Mouse (Mus musculus) ES-Bruce4 (cell line): ENCODE measurements around the gene Id2. TPM values are rescaled to one million over a fixed set of nuclear protein-coding genes. Genes with fewer than 3 reads are reported as not detected.

Experiments used
- H3K27ac ChIP-seq: 2 replicates; pipeline ENCODE4 v1.5.1; 2012; ENCODE audit warnings: low read length, inconsistent platforms; ENCODE audit not compliant: insufficient read depth
- H3K27me3 ChIP-seq: 2 replicates; pipeline ENCODE4 v1.6.1; 2012; ENCODE audit warnings: mild to moderate bottlenecking, low read length, inconsistent platforms; ENCODE audit not compliant: control insufficient read depth, poor library complexity, insufficient read depth, severe bottlenecking
- H3K36me3 ChIP-seq: 2 replicates; pipeline ENCODE4 v1.6.1; 2012; ENCODE audit warnings: inconsistent platforms, mild to moderate bottlenecking, low read length, moderate library complexity; ENCODE audit not compliant: control insufficient read depth, poor library complexity, insufficient read depth, severe bottlenecking
- H3K4me1 ChIP-seq: one replicate; pipeline ENCODE4 v1.8.1; 2011; ENCODE audit warnings: low read length; ENCODE audit not compliant: control insufficient read depth, insufficient read depth
- H3K4me3 ChIP-seq: 2 replicates; pipeline ENCODE4 v1.5.1; 2011; ENCODE audit warnings: low read depth, mild to moderate bottlenecking, low read length
- H3K9ac ChIP-seq: 2 replicates; pipeline ENCODE4 v1.6.1; 2012; ENCODE audit warnings: low read depth, mild to moderate bottlenecking, inconsistent platforms; ENCODE audit not compliant: poor library complexity, severe bottlenecking
- H3K9me3 ChIP-seq: replicated peaks from 2 replicates; pipeline ENCODE4 v1.6.1; 2012; ENCODE audit warnings: mild to moderate bottlenecking, low read length, inconsistent platforms; ENCODE audit not compliant: control insufficient read depth, poor library complexity, insufficient read depth, severe bottlenecking
- CTCF ChIP-seq: IDR thresholded peaks from one replicate; pipeline ENCODE4 v1.8.1; 2011; ENCODE audit warnings: low read depth, low read length
- EP300 ChIP-seq: IDR thresholded peaks from 2 replicates; pipeline ENCODE4 v1.6.1; 2011; ENCODE audit warnings: low read depth, low read length; ENCODE audit not compliant: insufficient read depth
- POLR2A ChIP-seq: IDR thresholded peaks from one replicate; pipeline ENCODE4 v1.8.1; 2011; ENCODE audit warnings: low read length; ENCODE audit not compliant: insufficient read depth
- polyA plus RNA-seq: library from polyadenylated mRNA; stranded (reverse); fragments of >200 nt; gene quantifications from 2 replicates; pipeline ENCODE4 v1.2.4, GENCODE M21; 2011; ENCODE audit warnings: low read depth; ENCODE audit not compliant: missing spikeins, insufficient read depth, insufficient read length

Gene Id2
- polyA plus RNA-seq: 66.7 and 67.0 TPM in 2 replicates

DNA sequence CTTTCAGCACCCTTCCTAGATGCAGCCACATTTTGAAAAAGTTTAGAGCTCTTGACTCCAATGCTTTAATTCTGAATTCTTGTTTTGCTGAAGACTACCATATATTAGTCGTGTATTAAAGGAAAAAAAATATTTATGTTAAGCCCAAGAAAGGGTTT lies at the start of gene Id2:
TSS of gene Id2 (minus strand) at position 89 of the 158 bp plus-strand sequence.
- TF ChIP-seq EP300: no peak
- H3K4me1 ChIP-seq: peaks cover 3% of the 10 kb centered on the region
- H3K9me3 ChIP-seq: no peaks in the 10 kb centered on the region
- peaks cover 8% of the 10 kb centered on the region for H3K27me3 ChIP-seq
- peak within 1 kb of the TSS; percentile 5; the same call in 1 of the 2 replicates for H3K27ac ChIP-seq
- peak within 1 kb of the TSS; percentile 86 for H3K4me3 ChIP-seq
- H3K36me3 ChIP-seq: no peaks in the 10 kb centered on the region
- H3K9ac ChIP-seq: peak within 1 kb of the TSS; percentile 65

DNA sequence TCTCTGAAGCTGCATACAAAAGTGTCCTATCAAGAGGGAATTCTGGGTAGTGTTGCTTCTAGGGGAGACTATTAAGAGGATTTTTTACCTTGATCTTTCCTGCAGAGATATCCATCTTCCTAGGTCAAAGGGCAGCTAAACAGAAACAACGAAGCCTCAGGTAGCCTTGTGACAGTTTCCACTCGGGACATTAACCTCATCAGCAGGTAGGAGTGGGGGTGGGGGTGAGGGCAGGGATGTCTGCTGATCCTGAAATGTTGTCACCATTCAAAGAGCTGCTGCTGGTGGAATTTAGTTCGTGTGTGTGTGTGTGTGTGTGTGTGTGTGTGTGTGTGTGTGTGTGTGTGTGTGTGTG lies 48.4 kb upstream of the Id2 start:
- Histone ChIP-seq H3K4me1 (peaks cover 7% of the 10 kb centered on the region), H3K36me3 (no peaks in the 10 kb centered on the region), H3K27me3 (no peaks in the 10 kb centered on the region), H3K27ac (no peak overlapping the region), H3K9ac (no peak overlapping the region), H3K9me3 (no peaks in the 10 kb centered on the region), H3K4me3 (no peak overlapping the region)
- no peak for TF ChIP-seq EP300
- no peak for TF ChIP-seq CTCF
- TF ChIP-seq POLR2A: no peak

DNA sequence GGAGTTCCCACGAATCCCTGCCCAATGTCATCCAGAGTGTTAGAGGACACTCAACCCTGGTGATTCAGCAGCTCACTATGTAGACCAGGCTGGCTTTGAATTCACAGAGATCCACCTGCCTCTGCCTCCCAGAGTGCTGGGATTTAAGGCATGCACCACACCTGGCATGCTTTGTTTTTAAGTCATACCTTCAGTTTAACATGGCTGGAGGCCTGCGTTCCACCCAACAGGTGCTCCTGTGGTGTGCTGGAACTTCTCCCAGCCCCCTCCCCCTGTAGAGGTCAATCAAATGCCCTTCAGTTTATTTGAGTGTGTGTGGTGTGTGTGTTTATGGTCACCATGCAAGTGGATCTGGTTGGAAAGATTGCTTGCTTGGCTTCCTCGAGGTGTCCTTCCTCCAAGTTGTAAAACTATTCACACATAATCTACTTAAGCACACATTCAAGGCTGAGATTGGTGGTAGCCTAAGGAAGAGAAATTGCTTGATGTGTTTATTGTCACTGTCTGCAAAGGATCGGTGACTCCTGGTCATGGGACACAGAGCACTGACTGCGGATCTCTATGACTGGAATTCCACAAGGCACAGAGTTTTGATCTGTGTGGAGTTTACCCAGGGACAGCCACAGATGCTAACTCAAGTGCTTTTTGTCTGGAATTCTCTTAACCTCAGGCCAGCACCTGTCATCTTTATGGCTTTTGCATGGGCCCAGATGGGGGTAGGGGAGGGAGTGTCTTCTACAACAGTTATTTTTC lies 47.8 kb upstream of the Id2 start:
- no peak overlapping the region for H3K4me3 ChIP-seq

DNA sequence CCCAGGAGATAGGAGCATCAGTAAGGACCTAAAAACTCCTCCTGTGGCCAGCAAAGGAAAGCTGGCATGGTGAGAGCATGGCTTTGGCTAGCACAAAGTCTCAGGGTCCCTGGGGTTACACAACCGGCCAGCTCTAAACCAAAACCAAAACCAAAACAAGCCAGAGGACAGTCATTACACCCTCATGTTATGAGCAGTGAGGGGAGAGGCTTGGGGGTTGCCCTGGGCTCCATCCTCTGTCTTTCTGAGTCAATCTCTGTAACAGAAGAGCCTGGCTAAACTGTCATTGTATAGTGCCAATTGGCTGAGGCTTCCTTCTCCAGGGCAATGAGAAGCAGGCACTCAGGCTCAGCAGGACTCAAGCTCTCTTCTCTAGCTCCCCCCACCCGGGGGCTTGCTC lies 46.6 kb upstream of the Id2 start:
- H3K9ac ChIP-seq: no peak overlapping the region
- no peak for TF ChIP-seq POLR2A
- no peak for TF ChIP-seq CTCF
- no peak for TF ChIP-seq EP300
- no peak overlapping the region for H3K27ac ChIP-seq
- H3K36me3 ChIP-seq: no peaks in the 10 kb centered on the region
- H3K9me3 ChIP-seq: no peaks in the 10 kb centered on the region
- peaks cover 7% of the 10 kb centered on the region for H3K4me1 ChIP-seq
- no peaks in the 10 kb centered on the region for H3K27me3 ChIP-seq
- no peak overlapping the region for H3K4me3 ChIP-seq

More for the DNA sequence above, 47.8 kb upstream of the Id2 start:
- Histone ChIP-seq H3K27me3 (no peaks in the 10 kb centered on the region), H3K9ac (no peak overlapping the region), H3K9me3 (no peaks in the 10 kb centered on the region), H3K27ac (no peak overlapping the region; the same call in 1 of the 2 replicates), H3K4me1 (peaks cover 7% of the 10 kb centered on the region), H3K36me3 (no peaks in the 10 kb centered on the region)
- TF ChIP-seq CTCF (no peak), POLR2A (no peak), EP300 (peak; percentile 88)

DNA sequence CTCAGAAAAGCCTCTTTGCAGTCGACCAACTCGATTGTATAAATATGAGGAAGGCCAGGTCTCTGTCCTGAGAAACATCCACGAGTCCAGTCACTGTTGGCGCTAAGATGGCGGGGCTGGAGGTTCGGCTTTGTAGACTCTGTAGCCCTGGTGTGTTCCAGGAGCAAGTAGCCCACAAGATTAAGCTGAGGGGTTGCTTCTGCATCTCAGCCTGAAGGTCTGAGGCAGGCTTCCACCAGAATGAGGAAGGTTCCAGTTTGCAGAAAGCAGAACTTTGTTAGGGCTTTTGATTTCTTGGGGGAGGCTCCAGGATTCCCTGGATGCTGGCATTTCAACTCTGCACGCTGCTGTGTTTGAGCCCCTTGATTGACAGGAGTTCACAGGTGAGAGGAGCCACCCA lies 45.3 kb upstream of the Id2 start:
- H3K36me3 ChIP-seq: no peaks in the 10 kb centered on the region
- H3K4me1 ChIP-seq: peaks cover 7% of the 10 kb centered on the region
- no peaks in the 10 kb centered on the region for H3K9me3 ChIP-seq
- no peak overlapping the region for H3K4me3 ChIP-seq
- TF ChIP-seq EP300 (no peak), POLR2A (no peak), CTCF (no peak)
- H3K27me3 ChIP-seq: no peaks in the 10 kb centered on the region
- H3K27ac ChIP-seq: no peak overlapping the region
- H3K9ac ChIP-seq: no peak overlapping the region

DNA sequence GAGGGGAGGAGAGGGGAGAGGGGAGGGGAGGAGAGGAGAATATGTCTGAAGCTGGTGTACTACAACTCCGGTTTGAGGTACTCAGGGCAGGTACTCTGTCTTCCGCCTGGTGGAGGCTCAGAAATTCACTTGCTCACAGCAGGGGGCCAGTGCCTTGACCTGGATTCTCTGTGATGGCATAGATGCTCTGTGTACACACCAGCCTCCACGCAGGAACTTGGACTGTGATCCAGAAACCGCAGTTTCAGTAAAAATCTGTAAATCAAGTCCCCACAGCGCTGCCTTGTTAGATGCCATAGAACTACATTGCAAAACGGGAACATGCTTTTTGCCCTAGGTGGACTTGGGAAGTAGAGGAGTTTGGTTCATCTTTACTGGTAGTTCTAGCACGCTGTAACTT lies 44.4 kb upstream of the Id2 start:
- Histone ChIP-seq H3K4me3 (no peak overlapping the region), H3K27me3 (no peaks in the 10 kb centered on the region), H3K4me1 (peaks cover 7% of the 10 kb centered on the region), H3K9me3 (no peaks in the 10 kb centered on the region), H3K27ac (no peak overlapping the region), H3K36me3 (no peaks in the 10 kb centered on the region), H3K9ac (no peak overlapping the region)
- TF ChIP-seq CTCF (no peak), EP300 (no peak), POLR2A (no peak)

DNA sequence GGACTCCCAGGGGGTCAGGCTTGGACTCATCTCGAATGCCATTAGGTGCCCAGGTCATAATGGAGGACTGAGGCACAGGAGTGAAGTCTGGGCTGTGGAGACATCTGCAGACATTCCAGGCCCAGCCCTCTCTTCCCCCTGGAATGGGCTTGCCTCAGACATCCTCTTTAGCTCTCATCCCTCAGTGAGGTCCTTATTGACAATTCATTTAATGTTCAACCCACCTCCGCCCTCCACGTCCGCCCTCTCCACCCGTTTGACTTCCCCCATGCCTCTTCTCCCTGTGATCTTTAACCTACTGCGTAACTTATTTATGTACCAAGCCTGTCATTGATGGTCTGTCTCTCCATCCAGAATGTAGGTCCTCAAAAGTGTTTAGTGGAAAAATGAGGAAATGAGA lies 43.2 kb upstream of the Id2 start:
- H3K36me3 ChIP-seq: no peaks in the 10 kb centered on the region
- no peak overlapping the region for H3K4me3 ChIP-seq
- H3K9me3 ChIP-seq: no peaks in the 10 kb centered on the region
- TF ChIP-seq POLR2A (no peak), CTCF (no peak), EP300 (no peak)
- H3K27me3 ChIP-seq: no peaks in the 10 kb centered on the region
- peaks cover 5% of the 10 kb centered on the region for H3K4me1 ChIP-seq
- H3K9ac ChIP-seq: no peak overlapping the region
- no peak overlapping the region for H3K27ac ChIP-seq
